Mouse (Mus musculus): ENCODE measurements around the gene S1pr4. TPM values are rescaled to one million over a fixed set of nuclear protein-coding genes. Genes with fewer than 3 reads are reported as not detected.
A peak's percentile ranks its signal among the peaks of the same experiment; 100 is the strongest.

Gene S1pr4
- total RNA-seq, 2 experiments from 2014 or later = 0.39 to 0.95 TPM

DNA sequence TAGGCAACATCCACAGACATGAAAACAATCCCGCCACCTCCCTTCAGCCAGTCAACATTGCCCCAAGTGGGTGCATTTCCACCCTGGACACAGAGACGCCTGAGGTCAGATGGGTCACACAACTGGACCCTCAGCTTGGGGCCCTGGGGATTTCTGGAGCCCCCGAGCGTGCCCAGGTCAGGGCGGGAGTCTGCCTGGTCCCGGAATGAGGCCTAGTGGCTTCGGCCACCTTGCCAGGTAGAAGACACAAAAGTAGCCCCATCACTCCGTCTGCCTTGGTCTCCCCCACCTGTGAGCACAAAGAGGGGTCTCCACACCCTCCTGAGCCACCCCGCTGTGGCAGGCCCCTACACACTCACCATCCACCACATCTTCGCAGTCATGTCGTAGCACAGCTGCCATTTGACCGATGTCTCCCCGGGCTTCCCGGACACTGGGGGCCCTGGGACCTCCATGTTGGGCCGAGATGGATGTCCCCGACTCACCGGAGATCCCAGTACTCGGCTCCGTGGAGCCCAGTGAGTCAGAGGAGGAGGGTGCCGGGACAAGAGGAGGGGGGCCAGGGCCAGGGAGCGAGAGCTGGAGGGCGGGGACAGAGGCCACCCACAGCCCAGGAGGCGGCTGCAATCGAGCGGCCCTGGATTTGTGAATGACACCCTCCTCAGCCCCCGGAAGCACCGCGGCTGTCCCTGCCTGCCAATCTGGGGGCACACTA lies 44.6 kb downstream of the S1pr4 start, which contains the start of gene Nfic:
TSS of gene Nfic (minus strand) at position 455 of the 715 bp plus-strand sequence.
- TF ChIP-seq CTCF (conservative IDR thresholded peaks at IDR 0.05) = no peak
- Histone ChIP-seq H3K4me3 (no peak within 1 kb of the TSS), H3K27ac (no peak within 1 kb of the TSS)
- peak in 1 of 2 experiments; percentile 10 for DNase-seq (ENCODE audit: low spot score in 2 of 2)

DNA sequence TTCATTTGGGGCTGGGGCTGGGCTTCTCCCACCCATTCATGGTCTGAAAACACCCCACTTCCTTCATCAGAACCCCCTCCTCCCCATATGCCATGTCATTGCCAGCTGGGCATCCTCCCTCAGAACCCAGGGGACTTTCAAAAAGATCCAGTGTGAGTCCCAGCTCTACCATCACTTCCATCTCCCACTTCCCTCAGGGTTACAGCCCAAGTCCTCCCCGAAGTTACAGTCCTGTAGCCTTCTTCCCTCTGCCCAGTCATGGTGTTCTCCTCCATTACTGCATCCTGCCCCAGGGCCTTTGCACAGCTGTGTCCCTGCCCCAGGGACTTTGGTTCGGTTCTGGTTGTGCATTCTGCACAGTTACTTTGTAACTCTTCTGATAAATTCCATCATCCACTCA lies 45.8 kb downstream of the S1pr4 start:
- no peak for TF ChIP-seq CTCF (conservative IDR thresholded peaks at IDR 0.05)
- no peak overlapping the region for H3K4me3 ChIP-seq
- DNase-seq (ENCODE audit: low spot score in 2 of 2) = no peak
- no peak overlapping the region for H3K27ac ChIP-seq

DNA sequence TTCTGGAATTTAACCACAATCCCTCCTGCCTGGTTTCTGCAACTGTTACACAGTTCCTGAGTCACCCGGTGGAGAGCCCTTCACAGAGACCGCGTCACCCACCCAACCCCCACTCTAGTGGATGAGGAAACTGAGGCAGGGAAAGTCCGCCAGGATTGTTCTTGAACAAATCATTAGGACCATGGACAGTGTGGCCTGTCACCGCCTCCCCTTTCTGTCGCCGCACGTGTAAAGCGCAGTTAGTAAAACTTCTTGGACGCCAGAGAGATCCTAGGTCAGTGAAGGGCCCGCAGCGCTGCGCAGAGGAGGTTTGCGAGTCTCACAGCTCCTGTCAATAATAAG lies 47.0 kb downstream of the S1pr4 start:
- TF ChIP-seq CTCF (conservative IDR thresholded peaks at IDR 0.05) = no peak
- Histone ChIP-seq H3K4me3 (no peak overlapping the region), H3K27ac (no peak overlapping the region)
- DNase-seq (ENCODE audit: low spot score in 2 of 2) = peak in 1 of 2 experiments; percentile 9

DNA sequence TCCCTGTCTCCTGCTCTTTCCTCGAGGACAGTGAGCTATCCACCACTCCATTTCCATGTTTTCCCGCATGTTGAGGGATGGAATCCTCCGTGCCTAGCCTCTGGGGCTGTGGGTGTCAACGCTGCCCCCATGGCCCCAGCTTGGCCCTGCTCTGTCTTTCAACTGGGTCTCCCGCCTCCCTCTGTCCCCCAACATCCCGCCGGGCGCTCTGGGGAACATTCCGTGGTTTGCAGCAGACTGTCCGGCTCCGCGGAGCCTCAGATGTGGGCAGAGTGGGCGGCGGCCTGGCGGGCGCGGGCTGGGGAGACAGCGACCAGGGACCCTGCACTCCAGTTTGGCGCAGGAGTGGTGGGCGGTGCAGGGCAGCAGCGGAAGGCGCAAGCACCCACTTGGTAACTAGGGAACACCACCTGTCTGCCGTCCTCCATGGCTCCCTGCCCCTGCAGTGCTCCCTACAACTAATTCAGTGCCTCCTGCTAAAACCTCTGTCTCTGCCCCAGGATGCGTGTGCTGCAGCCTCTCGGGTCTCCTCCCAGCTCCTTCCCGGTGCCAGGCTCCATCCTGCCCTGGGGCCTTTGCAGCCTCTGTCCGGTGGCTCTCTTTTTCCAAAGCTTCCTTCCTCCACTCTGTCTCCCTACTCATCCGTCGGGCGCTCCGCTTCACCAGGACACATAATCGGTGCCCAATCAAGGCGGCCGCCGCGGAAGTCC lies 47.5 kb downstream of the S1pr4 start:
- no peak for TF ChIP-seq CTCF (conservative IDR thresholded peaks at IDR 0.05)
- DNase-seq (ENCODE audit: low spot score in 2 of 2) = peak in 1 of 2 experiments; percentile 10
- Histone ChIP-seq H3K27ac (no peak overlapping the region), H3K4me3 (no peak overlapping the region)

DNA sequence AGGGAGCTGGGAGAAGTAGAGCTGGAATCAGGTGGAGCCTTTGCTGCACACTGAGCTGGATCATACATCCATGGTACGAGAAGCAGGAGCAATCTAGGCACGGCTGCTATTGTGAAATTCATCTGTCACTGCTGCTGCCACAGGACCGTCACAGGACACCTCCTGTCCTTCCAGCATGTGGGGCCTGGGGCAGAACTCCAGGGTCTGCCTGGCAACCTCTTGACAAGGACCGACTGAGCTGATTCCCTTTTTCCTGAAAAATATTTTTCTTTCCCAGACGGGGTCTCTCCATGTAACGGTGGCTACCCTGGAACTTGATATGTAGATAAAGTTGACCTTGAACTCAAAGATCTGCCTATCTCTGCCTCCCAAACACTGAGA lies 48.6 kb downstream of the S1pr4 start:
- no peak for TF ChIP-seq CTCF (conservative IDR thresholded peaks at IDR 0.05)
- Histone ChIP-seq H3K27ac (no peak overlapping the region), H3K4me3 (no peak overlapping the region)
- DNase-seq (ENCODE audit: low spot score in 2 of 2) = peak in 1 of 2 experiments; percentile 13

DNA sequence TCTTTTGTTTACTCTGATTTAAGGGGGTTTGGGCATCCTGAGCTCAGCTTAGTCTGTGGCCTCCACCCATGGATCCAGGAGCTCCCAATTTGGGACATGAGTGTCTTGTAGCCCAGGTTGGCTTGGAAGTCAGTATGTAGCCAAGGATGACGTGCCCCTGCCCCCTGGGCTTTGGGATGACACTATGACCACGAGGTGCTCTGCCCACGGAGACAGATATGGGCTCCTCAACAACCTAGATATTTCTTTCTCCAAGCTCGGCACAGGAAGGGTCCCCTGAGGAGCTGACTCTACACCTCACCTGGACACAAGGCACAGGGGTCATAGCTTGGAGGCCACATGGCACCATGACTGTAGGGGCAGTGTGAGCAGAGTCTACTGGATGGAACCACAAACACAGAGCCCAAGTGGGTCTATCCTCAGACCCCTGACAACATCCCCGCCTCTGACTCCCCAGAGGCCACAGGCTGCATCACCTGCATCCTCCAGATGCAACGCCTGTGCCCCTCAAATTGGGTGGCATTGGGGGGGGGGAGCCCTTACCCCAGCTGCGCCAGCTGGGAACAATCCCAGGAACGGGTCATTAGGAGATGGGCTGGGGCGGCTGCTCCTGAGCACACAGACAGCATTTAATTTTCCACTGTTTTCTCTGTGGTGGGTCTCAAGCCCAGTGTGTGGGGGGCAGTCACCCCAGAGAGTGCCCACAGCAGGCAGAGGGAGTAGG lies 49.1 kb downstream of the S1pr4 start:
- TF ChIP-seq CTCF (conservative IDR thresholded peaks at IDR 0.05) = no peak
- DNase-seq (ENCODE audit: low spot score in 2 of 2) = no peak
- H3K27ac ChIP-seq = no peak overlapping the region
- H3K4me3 ChIP-seq = no peak overlapping the region

DNA sequence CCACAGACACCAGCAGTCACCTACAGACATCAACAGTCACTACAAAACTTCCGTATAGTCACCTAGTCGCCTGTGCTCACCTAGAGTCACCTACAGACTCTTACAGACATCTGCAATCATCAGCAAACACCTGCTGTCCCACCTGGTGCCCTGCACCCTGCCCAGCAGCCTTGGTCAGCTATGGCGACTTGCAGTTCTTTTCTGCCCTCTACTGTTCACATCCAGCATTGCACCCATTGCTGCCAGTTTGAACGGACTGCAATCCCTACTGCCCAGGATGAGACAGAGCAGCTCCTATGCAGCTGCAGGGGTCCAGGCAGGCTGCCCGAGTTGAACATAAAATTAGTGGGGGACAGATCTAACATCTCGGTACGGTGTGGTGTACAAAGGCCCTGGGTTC lies 49.8 kb downstream of the S1pr4 start:
- DNase-seq (ENCODE audit: low spot score in 2 of 2) = peak in 1 of 2 experiments; percentile 89

More for the DNA sequence above, 49.8 kb downstream of the S1pr4 start:
- peak; percentile 99 for TF ChIP-seq CTCF (conservative IDR thresholded peaks at IDR 0.05)
- no peak overlapping the region for H3K4me3 ChIP-seq
- H3K27ac ChIP-seq = no peak overlapping the region

Small RNA genes lying within 50 kb of the gene (microRNA-seq; reads per million reads assigned to microRNA genes)
- gene Gm25595 = 0 reads per million in 2 experiments

Other genes with a start within 250 kb of the S1pr4 start
- 100 to 1,000 TPM; 260 to 267 TPM for gene Matk, start 247.2 kb downstream of the S1pr4 start, total RNA-seq (2021)
- gene Mrpl54, start 233.2 kb downstream of the S1pr4 start, total RNA-seq (2021) = 10 to 100 TPM; 37.4 to 42.0 TPM
- 10 to 100 TPM; 32.6 to 37.3 TPM for gene Apba3, start 233.2 kb downstream of the S1pr4 start, total RNA-seq (2021)
- gene Tjp3, start 208.6 kb downstream of the S1pr4 start, total RNA-seq (2021) = under 1 TPM; 0.54 to 0.91 TPM
- 100 to 1,000 TPM; 308 to 314 TPM for gene Pip5k1c, start 207.2 kb downstream of the S1pr4 start, total RNA-seq (2021)
- gene Cactin, start 179.0 kb downstream of the S1pr4 start, total RNA-seq (2021) = 10 to 100 TPM; 27.6 to 30.7 TPM
- gene Tbxa2r, start 171.4 kb downstream of the S1pr4 start, total RNA-seq (2021) = 1 to 10 TPM; 1.3 to 1.4 TPM
- gene Gipc3, start 156.9 kb downstream of the S1pr4 start, total RNA-seq (2021) = 1 to 10 TPM; 1.7 to 1.8 TPM
- 10 to 100 TPM; 27.5 to 30.8 TPM for gene Hmg20b, start 149.7 kb downstream of the S1pr4 start, total RNA-seq (2021)
- 10 to 100 TPM; 42.8 to 45.9 TPM for gene Mfsd12, start 142.6 kb downstream of the S1pr4 start, total RNA-seq (2021)
- 1 to 10 TPM; 1.6 to 2.4 TPM for gene 4930404N11Rik, start 134.3 kb downstream of the S1pr4 start, total RNA-seq (2021)
- 10 to 100 TPM; 70.1 to 72.0 TPM for gene Fzr1, start 121.6 kb downstream of the S1pr4 start, total RNA-seq (2021)
- gene Dohh, start 115.7 kb downstream of the S1pr4 start, total RNA-seq (2021) = 10 to 100 TPM; 75.9 to 79.7 TPM
- 1 to 10 TPM; 4.4 to 6.1 TPM for gene Gm48551, start 115.7 kb downstream of the S1pr4 start, total RNA-seq (2021)
- gene Gm48552, start 111.1 kb downstream of the S1pr4 start, total RNA-seq (2021) = 1 to 10 TPM; 5.5 to 8.1 TPM
- gene Smim24, start 107.1 kb downstream of the S1pr4 start, total RNA-seq (2021) = 1 to 10 TPM; 1.9 to 2.1 TPM
- 10 to 100 TPM; 60.0 to 60.1 TPM for gene Nfic, start 44.5 kb downstream of the S1pr4 start, total RNA-seq (2021)
- 100 to 1,000 TPM; 286 to 287 TPM for gene Celf5, start 17.4 kb downstream of the S1pr4 start, total RNA-seq (2021)
- 10 to 100 TPM; 83.1 to 93.5 TPM for gene Ncln, start 3.7 kb downstream of the S1pr4 start, total RNA-seq (2021)
- gene Gna15, start 24.1 kb upstream of the S1pr4 start, total RNA-seq (2021) = 1 to 10 TPM; 1.9 to 2.5 TPM
- gene Gna11, start 45.1 kb upstream of the S1pr4 start, total RNA-seq (2021) = 100 to 1,000 TPM; 118 to 123 TPM
- 100 to 1,000 TPM; 702 to 736 TPM for gene Aes, start 59.4 kb upstream of the S1pr4 start, total RNA-seq (2021)
- gene Tle2, start 74.4 kb upstream of the S1pr4 start, total RNA-seq (2021) = 10 to 100 TPM; 34.0 to 46.8 TPM
- 1 to 10 TPM; 4.1 to 5.0 TPM for gene Tle6, start 100.9 kb upstream of the S1pr4 start, total RNA-seq (2021)
- 1 to 10 TPM; 4.2 to 5.0 TPM for gene BC025920, start 106.1 kb upstream of the S1pr4 start, total RNA-seq (2021)
- 10 to 100 TPM; 29.7 to 31.4 TPM for gene Sirt6, start 127.7 kb upstream of the S1pr4 start, total RNA-seq (2021)
- 10 to 100 TPM; 33.6 to 38.6 TPM for gene Ankrd24, start 128.4 kb upstream of the S1pr4 start, total RNA-seq (2021)
- gene Gm10778, start 148.9 kb upstream of the S1pr4 start, total RNA-seq (2021) = 1 to 10 TPM; 3.6 to 5.0 TPM
- 10 to 100 TPM in 1 of 2 experiments, 1 to 10 TPM in 1; 9.0 to 12.3 TPM for gene Zfp433, start 204.7 kb upstream of the S1pr4 start, total RNA-seq (2021)